Mouse (Mus musculus) heart, postnatal 25 days (tissue): ENCODE data around the gene Spesp1. TPM values are rescaled to one million over a fixed set of nuclear protein-coding genes. Genes with fewer than 3 reads are reported as not detected.

ENCODE experiments used
- DNase-seq: peaks from one replicate; pipeline ENCODE4 v3.0.0; 2022; ENCODE audit warnings: low spot score
- intact Hi-C: fragments of 180-260 bp; cut with DNase I; formaldehyde crosslinking; loops from one replicate; pipeline ENCODE4 v1.15.1; 2025
- microRNA-seq: library from miRNA; unstranded; fragments of <30 nt; microRNA quantifications from one replicate; pipeline ENCODE4 v1.2.0, GENCODE M21; 2022
- total RNA-seq, 2 experiments: library from RNA; stranded (reverse); gene quantifications; 2 replicates each; pipeline ENCODE4 v1.2.3; 2021

Spesp1 gene
- total RNA-seq, 2 experiments from 2014 or later, result not detected

DNA sequence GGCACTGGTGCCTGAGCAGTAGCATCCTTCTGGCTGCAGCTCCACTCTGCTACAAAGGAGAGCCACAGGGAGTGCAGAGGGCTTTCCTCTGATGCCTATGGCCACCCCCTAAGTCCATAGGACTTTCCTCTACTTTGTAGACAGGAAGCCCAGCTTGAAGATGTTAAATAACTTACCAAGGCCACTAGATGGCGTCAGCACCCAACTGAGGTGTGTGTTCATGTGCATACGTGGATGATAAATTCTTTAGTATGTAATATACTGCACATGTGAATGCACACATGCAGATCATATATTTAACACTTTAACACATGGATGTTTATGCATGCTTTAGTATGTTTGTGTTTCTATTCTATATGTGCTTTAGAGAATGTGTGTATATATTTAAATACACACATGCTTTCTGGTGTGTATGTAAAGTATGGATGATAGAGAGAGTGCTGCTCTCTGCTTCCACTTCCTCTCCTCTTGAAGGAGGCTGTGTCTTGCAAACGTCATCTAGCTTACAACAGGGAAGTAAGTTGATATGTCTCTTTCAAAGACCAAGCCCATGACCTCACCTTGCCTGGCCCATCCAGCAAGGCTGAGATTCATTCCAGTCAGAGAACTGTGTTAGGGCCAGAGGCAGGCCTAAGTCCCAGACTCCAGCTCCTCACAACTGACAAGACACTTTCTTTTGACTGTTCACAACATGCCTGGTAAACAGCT is 28.1 kb downstream of the Spesp1 start:
- intact Hi-C loops, result no loop called here
- no peak for DNase-seq

DNA sequence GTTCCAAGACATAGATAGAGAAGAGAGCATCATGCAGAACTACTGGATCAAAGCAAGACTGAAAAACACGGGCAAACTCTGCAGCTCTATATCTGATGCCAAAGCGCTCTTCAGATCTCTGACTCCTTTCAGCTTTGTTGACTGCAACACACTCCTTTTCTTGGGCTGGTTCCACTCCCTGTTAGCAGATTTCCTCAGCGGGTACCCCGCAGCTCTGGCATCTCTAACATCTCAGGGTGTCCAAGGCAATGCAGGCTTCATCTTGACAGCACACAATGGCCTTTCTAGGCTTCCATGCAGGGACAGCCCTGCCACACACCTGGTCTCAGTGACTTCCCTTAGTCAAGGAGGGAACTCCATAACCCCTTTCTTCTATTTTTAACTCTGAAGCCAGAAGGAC is 31.7 kb downstream of the Spesp1 start:
- intact Hi-C loops, result no loop called here
- no peak for DNase-seq

DNA sequence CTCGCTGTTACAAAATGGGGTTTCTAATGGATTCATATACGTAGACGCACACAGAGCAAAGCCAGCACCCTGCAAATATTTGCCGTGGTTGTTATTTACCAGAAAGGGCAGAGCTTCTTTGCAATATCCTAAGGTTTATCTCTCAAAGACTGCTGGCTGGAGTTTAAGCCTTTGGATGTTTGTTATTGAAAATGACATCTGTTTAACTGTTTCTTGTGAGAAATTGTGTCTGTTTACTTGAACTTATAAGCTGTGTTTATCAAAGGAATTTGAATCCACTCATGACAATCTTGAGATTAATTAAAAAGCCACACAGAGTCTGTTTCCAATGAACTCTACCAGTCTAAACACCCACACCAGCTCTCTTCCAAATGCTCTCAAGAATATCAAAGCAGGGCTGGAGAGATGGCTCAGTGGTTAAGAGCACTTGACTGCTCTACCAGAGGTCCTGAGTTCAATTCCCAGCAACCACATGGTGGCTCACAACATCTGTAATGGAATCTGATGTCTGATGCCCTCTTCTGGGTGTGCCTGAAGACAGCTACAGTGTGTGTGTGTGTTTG is 35.5 kb downstream of the Spesp1 start:
- DNase-seq, result no peak
- intact Hi-C loops, result no loop called here

DNA sequence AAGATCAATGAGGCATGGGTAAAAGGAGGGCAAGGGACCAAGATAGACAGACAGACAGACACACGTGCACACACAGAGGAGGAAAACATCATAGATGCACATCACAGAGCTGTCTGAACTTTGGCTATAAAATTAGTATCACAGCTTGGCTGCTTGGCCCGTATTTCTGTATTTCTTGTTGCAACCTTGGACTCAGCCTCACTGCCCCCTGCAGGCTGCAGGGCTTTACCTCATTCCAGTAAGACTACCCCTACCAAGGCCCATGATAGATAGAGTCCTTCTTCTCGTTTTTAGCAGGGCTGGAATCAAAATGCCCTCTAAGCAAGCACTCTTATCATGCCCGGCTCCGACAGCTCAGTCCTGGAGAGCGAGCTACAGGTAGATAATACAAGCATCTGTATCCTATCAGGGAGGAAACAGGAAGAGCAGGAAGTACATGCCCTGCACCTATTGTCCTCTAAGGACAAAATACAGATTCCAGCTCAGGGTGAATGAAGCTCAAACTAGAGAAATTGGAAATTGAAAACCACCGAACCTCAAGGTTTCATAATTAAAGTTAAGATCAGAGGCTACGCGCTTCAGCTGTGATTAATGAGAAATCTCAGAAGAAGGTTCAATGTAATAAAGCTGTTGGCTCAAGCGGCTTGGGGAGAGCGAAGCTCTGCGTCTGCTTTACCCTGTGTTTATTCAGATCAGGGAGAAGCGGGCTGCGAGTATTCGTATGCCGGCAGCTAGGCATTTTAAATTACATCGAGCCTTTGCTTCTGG is 36.2 kb downstream of the Spesp1 start:
- intact Hi-C loops, result loop anchor here (2.0 kb wide), 1 partner anchor 123 kb away; the partner anchor contains the start of gene Glce

DNA sequence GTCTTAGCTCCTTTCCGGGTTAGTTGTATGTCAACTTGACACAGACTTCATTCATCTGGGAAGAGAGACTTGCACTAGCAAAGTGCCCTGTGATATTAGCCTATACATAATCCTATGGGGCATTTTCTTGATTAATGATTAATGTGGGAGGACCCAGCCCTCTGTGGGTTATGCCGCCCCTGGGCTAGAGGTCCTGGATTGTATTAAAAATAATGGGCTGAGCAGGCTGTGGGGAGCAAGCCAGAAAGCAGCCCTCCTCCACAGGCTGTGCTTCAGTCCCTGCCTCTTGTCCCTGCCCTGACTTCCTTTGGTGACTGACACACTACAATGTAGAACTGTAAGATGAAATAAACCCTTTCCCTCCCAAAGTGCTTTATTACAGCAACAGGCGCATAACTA is 37.4 kb downstream of the Spesp1 start:
- intact Hi-C loops, result loop anchor here (1.0 to 5.0 kb wide), 4 partner anchors 122 to 297 kb away; partner anchors contain the start of genes Glce and Kif23
- DNase-seq, result no peak

More for the DNA sequence above, 36.2 kb downstream of the Spesp1 start:
- no peak for DNase-seq

DNA sequence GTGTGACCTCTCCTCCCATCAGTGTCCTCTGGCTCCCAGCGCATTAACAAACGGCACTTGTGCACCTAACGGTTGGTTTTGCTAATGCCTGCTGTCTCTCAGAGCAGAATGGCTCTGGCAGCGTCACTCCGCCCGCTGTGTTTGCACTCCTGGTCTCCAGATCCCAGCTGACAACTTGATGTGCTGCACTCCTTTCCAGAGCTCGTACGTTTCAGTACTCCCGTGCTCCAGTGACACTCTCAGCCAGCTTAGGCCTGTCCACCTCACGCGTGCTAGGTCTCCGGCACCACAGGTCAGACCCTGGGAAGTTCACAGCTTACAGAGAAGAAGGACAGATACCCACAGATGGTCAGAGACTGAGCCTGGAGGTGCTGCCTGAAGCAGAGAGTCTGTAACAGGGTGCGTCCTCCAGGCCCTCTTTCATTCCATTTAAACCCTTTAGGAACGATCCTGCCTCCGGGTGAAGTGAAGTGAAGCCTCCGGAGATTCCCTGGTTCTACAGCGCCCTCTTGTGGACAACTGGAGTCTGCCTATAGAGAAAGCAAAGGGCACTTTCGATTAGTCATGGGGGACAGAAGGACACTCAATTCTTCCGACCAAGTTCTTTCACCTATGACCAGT is 37.9 kb downstream of the Spesp1 start:
- intact Hi-C loops, result loop anchor here (1.0 to 5.0 kb wide), 4 partner anchors 121 to 297 kb away; partner anchors contain the start of genes Glce and Kif23
- peak; percentile 19 for DNase-seq

DNA sequence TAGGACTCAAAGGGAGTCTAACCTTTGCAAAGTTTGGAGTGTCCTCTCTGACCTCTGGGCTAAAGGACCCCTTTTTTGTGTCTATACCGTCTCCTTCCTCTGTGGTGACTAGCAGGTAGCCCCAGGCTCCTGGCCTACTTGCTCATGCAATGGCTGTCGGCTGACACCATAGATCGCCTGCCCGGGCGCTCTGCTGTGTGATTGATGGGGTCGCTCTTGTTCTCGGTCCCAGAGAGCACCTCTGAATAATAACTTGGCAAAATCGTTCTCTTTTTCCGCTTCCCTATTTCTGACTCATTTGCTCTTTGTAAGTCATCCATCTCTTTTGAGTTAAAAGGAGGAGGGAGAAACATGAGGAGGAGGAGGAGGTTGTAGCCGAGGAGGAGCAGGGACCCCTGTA is 42.0 kb downstream of the Spesp1 start:
- intact Hi-C loops, result loop anchor here (5.0 kb wide), 1 partner anchor 293 kb away; the partner anchor contains the start of gene Kif23
- no peak for DNase-seq

DNA sequence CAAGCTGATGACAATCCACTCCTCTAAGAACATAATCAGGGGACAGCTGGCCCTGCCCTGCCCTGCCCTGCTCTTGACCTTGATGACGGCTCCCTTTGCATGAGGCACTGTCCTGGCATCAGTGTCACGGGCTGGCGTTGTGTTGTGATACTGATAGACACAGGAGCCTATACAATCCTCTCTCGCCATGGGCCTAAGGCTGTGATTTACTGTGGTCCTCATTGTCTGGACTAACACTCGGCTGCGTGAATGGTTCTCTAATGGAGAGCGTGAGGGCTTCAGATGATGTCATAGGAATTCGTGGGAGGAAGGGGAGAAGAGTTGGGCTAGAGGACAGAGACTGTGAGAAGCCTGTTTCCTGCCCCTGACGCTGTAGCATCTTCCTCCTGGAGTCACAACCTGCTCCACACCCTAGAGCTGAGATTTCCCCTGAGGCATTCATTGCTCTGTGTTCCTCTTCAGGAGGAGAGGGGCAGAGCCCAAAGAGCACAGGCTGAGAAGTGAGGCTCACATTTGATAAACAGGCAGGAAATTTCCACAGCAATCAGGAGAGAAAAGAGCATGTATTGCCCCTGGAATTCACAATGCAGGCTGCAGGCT is 44.5 kb downstream of the Spesp1 start:
- intact Hi-C loops, result no loop called here
- no peak for DNase-seq

DNA sequence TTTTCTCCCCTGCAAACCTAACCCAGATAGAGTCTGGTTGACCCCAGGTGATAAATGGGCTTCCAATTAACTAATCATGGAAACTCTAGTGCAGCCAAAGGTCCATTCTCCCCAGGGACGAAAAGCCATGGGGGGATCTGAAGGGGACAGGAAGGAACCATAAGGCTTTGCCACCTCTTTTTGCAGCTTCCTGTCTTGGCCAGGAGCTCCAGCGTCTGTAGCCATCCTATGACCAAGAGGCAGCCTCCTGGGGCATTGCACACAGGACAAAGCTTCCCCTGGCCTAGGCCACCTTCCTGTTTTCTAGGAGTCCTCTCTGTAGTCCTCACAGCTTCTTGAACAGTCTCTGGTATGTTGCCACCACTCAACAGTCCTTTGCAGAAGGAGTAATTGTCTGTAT is 46.5 kb downstream of the Spesp1 start:
- intact Hi-C loops, result no loop called here
- DNase-seq, result no peak

DNA sequence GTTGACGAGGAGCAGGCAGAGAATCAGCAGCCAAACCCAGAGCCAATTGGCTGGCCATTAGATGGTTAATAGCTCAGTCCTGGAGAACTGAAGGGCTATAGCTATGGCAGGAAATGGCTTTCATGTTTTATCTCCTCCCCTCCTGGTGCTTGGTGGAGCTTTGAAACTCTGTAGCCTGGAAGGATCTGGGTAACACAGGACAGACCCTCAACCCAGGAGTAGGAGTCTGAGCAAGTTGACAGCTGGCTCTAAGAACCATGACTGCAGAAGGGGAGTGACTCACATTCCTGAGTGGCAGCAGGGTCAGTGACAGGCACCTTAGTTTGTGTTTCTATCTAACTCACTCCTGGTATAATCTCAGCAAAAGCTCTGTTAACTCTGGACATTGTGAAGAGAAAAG is 49.4 kb downstream of the Spesp1 start:
- intact Hi-C loops, result no loop called here
- no peak for DNase-seq

DNA sequence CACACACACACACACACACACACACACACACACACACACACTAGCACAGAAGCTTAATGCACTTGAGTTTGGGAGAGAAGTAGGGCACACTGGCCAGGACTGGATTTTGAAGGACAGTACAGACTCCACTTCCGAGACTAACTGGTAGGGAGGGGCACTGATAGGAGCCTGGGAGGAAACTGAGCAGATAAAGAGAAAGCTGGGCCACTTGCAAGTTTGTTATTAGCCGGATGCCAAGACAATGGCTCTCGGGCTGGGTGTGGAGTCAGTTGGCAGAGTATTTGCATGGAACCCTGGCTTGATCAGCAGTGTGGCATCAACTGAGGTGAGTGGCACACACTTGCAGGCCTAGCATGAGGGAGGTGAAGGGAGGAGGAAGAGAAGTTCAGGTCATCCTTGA is 51.0 kb downstream of the Spesp1 start:
- intact Hi-C loops, result no loop called here
- no peak for DNase-seq

DNA sequence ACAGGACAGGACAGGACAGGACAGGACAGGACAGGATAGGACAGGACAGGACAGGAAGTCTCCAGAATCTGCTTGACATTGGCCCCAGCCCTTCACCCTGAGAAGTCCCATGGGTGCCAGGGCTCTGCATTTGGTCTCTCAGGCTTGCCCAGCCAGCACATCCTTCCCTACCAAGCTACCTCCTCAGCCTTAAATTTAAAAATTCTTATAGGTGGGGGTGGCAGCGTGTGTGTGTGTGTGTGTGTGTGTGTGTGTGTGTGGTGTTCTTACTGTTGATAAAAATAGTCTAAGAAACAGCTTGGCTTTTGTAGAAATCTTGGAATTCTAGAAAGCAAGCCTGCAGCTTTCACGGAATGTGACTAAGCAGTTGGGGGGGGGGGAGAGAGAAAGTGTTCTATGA is 52.0 kb downstream of the Spesp1 start:
- no peak for DNase-seq
- intact Hi-C loops, result no loop called here

DNA sequence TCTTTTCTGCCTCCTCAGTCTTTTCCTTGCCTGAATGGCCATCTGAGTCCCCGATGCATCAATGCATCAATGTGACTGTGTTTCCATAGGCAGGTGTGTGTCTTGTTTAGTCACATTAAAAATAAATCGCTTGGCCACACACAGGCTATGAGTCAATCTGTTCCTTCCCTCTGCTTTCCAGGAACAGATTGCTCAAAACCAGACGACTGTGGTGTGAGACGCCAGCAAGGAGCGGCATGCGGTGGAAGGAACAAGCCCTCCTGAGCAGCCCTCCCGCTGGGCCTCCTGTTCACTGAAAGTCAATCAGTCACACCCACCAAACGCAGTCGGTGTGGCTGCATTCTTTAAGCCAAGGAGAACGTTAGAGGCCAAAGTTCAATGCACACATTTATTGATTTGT is 59.5 kb downstream of the Spesp1 start:
- no peak for DNase-seq
- intact Hi-C loops, result no loop called here

DNA sequence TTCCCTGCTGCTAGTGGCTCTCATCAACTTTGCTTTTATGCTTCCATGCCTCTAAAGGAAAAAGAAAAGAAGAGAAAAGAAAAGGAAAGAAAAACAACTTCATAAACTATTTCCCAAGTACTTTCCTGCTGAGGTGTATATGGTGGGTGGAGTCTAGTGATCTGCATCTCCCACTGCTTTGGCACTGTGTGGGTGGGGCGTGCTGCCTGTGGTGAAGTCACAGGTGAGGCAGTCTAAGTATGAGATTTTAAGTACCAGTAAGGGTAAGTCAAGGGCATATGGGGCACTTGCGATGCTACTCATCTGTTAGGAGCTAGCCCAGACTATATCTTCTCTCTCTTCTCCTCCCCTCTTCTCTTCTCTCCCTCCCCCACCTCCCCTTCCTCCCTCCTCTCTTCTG is 60.0 kb downstream of the Spesp1 start:
- intact Hi-C loops, result no loop called here
- no peak for DNase-seq

Small RNA genes within 50 kb of the gene (microRNA-seq; reads per million reads assigned to microRNA genes)
- not detected for gene Gm25603

Other genes starting within 250 kb of the Spesp1 start
- 10 to 100 TPM in 1 of 2 experiments, 1 to 10 TPM in 1; 9.4 to 10.1 TPM for gene Glce, start 159.6 kb downstream of the Spesp1 start, total RNA-seq
- 100 to 1,000 TPM; 186 to 202 TPM for gene Anp32a, start 59.1 kb upstream of the Spesp1 start, total RNA-seq